Mouse (Mus musculus): Measurements from ENCODE around the gene Gm37240. TPM values are rescaled to one million over a fixed set of nuclear protein-coding genes. Genes with fewer than 3 reads are reported as not detected.
A peak's percentile ranks its signal among the peaks of the same experiment; 100 is the strongest.

The Gm37240 gene
- polyA plus RNA-seq, 1 experiment from 2014 or later, result 13.4 TPM

DNA sequence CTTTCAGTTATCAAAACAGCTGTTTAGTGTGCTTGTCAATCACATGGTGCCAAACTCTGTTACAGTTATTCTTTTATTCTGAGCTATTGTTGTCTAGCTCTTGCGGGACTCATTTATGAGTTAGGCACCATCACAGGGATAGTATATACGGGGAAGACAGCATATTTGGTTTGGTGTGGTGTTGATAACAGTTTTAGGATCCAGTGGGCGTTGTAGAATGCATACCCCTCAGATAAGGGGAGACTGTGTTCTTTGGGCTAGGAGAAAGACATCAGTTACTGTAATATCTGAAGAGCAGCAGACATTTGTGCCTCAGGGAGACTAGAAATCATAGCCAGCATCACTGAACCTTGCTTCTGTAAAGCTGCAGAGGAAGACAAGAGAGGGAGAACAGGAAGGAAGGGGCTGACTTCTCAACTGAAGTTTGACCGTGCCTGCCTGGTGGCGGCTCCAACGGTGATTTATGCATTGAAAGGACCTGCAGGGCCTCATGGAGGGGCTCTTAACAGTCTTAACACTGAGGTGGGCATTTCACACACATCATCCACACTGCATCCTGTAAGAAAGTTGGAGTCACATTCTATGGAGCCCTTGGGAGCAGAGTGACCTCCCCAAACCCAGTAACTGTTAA, 713.8 kb downstream of the Gm37240 start:
- 63% methylated on average over 6 of the region's 6 CpGs for WGBS
- no peak for ATAC-seq (ENCODE audit: low read depth)
- 0 out of 2 replicates have a peak, but pooled peaks cover 7% of the 10 kb centered on the region for H3K9me3 ChIP-seq (ENCODE audit: control insufficient read depth, low read length)
- H3K27ac ChIP-seq (replicated peaks; ENCODE audit: low read depth, low read length), result no peak overlapping the region
- H3K36me3 ChIP-seq (ENCODE audit: control insufficient read depth, insufficient read depth, low read length), result no peaks in the 10 kb centered on the region
- no peaks in the 10 kb centered on the region; the same call in 1 of the 2 replicates for H3K4me1 ChIP-seq (ENCODE audit: control insufficient read depth, insufficient read depth, low read length)
- DNase-seq (ENCODE audit: low spot score), result no peak
- no peaks in the 10 kb centered on the region for H3K27me3 ChIP-seq (replicated peaks; ENCODE audit: control insufficient read depth, insufficient read depth, low read length)
- H3K4me2 ChIP-seq (ENCODE audit: low read depth, low read length), result no peak overlapping the region
- H3K4me3 ChIP-seq (ENCODE audit: low read depth, low read length), result no peak overlapping the region
- no peak overlapping the region for H3K9ac ChIP-seq (ENCODE audit: low read depth, low read length)

DNA sequence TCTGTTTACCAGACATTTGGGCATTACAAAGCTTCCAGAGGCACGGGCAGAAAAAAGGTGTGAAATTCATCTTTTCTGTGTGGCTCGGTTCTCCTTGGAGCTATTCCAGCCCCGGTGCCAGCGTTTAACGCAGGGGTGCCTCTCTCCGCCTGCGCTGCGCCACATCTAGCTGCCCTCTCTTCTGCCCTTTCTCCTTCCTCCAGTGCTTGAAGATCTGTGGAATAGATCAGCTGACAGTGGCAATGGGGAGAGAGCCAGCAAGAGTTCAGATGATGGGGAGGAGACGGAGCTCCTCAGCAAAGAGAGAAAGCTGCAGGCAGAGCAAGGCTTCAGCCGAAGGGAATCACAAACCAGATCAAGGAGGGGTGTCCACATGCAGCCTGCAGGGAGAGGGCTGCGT, 714.8 kb downstream of the Gm37240 start:
- DNase-seq (ENCODE audit: low spot score) (peak; percentile 28), ATAC-seq (ENCODE audit: low read depth) (no peak)
- Histone ChIP-seq H3K9ac (ENCODE audit: low read depth, low read length) (no peak overlapping the region), H3K4me1 (ENCODE audit: control insufficient read depth, insufficient read depth, low read length) (no peaks in the 10 kb centered on the region; the same call in 1 of the 2 replicates), H3K4me3 (ENCODE audit: low read depth, low read length) (no peak overlapping the region), H3K4me2 (ENCODE audit: low read depth, low read length) (peak overlapping the region; percentile 10; the same call in 1 of the 2 replicates), H3K36me3 (ENCODE audit: control insufficient read depth, insufficient read depth, low read length) (no peaks in the 10 kb centered on the region), H3K9me3 (ENCODE audit: control insufficient read depth, low read length) (0 out of 2 replicates have a peak, but pooled peaks cover under 1% of the 10 kb centered on the region), H3K27ac (replicated peaks; ENCODE audit: low read depth, low read length) (no peak overlapping the region), H3K27me3 (replicated peaks; ENCODE audit: control insufficient read depth, insufficient read depth, low read length) (no peaks in the 10 kb centered on the region)
- 69% methylated on average over 11 of the region's 11 CpGs for WGBS

DNA sequence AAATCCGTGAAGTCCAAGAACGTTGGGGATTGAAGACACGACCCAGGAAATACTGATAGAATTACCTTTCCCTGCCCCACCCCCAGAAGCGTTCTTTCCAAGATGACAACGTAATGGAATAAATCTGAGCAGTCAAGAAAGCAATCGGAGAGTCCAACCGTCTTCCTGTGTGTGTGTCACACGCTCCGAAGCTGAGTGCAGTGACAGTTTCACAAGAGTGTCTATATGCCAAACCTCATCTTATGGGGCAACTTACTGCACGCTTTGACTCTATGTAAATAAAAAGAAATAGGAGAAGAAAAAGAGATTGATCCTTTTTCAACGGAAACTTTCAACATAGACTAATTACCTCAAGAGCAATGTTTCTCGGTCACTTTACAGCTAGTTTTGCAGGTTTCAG, 715.2 kb downstream of the Gm37240 start:
- H3K4me3 ChIP-seq (ENCODE audit: low read depth, low read length), result no peak overlapping the region
- no peak overlapping the region for H3K9ac ChIP-seq (ENCODE audit: low read depth, low read length)
- no peaks in the 10 kb centered on the region for H3K27me3 ChIP-seq (replicated peaks; ENCODE audit: control insufficient read depth, insufficient read depth, low read length)
- 68% methylated on average over 12 of the region's 12 CpGs for WGBS
- no peak for ATAC-seq (ENCODE audit: low read depth)
- no peaks in the 10 kb centered on the region; the same call in 1 of the 2 replicates for H3K4me1 ChIP-seq (ENCODE audit: control insufficient read depth, insufficient read depth, low read length)
- H3K4me2 ChIP-seq (ENCODE audit: low read depth, low read length), result 0 out of 2 replicates have a peak overlapping the region, but pooled peaks have one; percentile 10
- no peak overlapping the region for H3K27ac ChIP-seq (replicated peaks; ENCODE audit: low read depth, low read length)
- H3K9me3 ChIP-seq (ENCODE audit: control insufficient read depth, low read length), result no peaks in the 10 kb centered on the region
- no peaks in the 10 kb centered on the region for H3K36me3 ChIP-seq (ENCODE audit: control insufficient read depth, insufficient read depth, low read length)
- no peak for DNase-seq (ENCODE audit: low spot score)

DNA sequence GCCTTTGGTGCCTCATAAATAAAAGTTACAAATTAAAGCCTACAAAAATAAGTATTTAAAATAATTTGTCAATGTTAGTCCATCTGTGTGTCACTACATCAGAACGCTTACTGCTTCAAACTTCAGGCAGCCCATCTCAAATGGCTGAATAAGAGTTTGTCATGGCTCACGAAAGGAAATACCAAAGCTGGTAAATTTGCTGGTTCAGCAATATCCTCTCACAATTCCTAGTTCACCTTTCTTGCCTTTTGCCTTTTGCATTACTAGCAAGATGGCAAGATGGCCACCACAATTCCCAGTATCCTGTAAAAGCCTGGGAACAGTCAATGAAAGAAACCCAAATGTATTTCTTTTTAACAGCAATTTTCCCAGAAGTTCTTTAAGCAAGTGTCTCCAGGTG, 718.5 kb downstream of the Gm37240 start:
- DNase-seq (ENCODE audit: low spot score) (no peak), ATAC-seq (ENCODE audit: low read depth) (no peak)
- Histone ChIP-seq H3K36me3 (ENCODE audit: control insufficient read depth, insufficient read depth, low read length) (no peaks in the 10 kb centered on the region), H3K9me3 (ENCODE audit: control insufficient read depth, low read length) (no peaks in the 10 kb centered on the region), H3K9ac (ENCODE audit: low read depth, low read length) (no peak overlapping the region), H3K27ac (replicated peaks; ENCODE audit: low read depth, low read length) (no peak overlapping the region), H3K4me2 (ENCODE audit: low read depth, low read length) (no peak overlapping the region), H3K27me3 (replicated peaks; ENCODE audit: control insufficient read depth, insufficient read depth, low read length) (no peaks in the 10 kb centered on the region), H3K4me3 (ENCODE audit: low read depth, low read length) (no peak overlapping the region), H3K4me1 (ENCODE audit: control insufficient read depth, insufficient read depth, low read length) (no peaks in the 10 kb centered on the region; the same call in 1 of the 2 replicates)
- 79% methylated on average over 2 of the region's 2 CpGs for WGBS

DNA sequence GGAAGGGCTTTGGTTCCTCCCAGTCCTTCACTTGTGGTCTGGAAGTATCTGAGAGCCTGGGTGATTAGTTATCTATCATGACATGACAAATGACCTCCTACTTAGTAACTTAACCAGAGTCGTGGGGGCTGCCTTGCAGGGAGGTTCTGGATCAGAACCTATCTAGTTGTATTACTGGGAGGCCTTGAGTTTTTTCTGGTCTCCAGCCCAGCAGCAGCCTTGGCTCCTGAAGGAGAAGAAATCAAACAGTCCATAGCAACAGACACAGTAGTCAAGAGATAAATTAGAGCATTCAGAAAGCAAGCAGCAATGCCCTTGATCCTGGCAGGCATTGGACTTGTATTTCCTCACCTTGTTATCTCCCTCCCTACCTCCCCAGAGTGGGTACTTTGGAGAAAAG, 722.4 kb downstream of the Gm37240 start:
- no peak for DNase-seq (ENCODE audit: low spot score)
- no peaks in the 10 kb centered on the region for H3K27me3 ChIP-seq (replicated peaks; ENCODE audit: control insufficient read depth, insufficient read depth, low read length)
- no peak overlapping the region for H3K9ac ChIP-seq (ENCODE audit: low read depth, low read length)
- no peak overlapping the region for H3K27ac ChIP-seq (replicated peaks; ENCODE audit: low read depth, low read length)
- no peak overlapping the region for H3K4me2 ChIP-seq (ENCODE audit: low read depth, low read length)
- WGBS, result 55% methylated on average over 1 of the region's 1 CpGs
- no peak for ATAC-seq (ENCODE audit: low read depth)
- H3K4me3 ChIP-seq (ENCODE audit: low read depth, low read length), result no peak overlapping the region
- H3K36me3 ChIP-seq (ENCODE audit: control insufficient read depth, insufficient read depth, low read length), result no peaks in the 10 kb centered on the region
- no peaks in the 10 kb centered on the region for H3K9me3 ChIP-seq (ENCODE audit: control insufficient read depth, low read length)
- no peaks in the 10 kb centered on the region for H3K4me1 ChIP-seq (ENCODE audit: control insufficient read depth, insufficient read depth, low read length)

- no peak overlapping the region for H3K9ac ChIP-seq (ENCODE audit: low read depth, low read length)
- no peaks in the 10 kb centered on the region for H3K27me3 ChIP-seq (replicated peaks; ENCODE audit: control insufficient read depth, insufficient read depth, low read length)
- 84% methylated on average over 5 of the region's 5 CpGs for WGBS
- no peaks in the 10 kb centered on the region for H3K9me3 ChIP-seq (ENCODE audit: control insufficient read depth, low read length)
- no peaks in the 10 kb centered on the region for H3K36me3 ChIP-seq (ENCODE audit: control insufficient read depth, insufficient read depth, low read length)
- no peaks in the 10 kb centered on the region for H3K4me1 ChIP-seq (ENCODE audit: control insufficient read depth, insufficient read depth, low read length)
- H3K4me2 ChIP-seq (ENCODE audit: low read depth, low read length), result no peak overlapping the region
- ATAC-seq (ENCODE audit: low read depth), result no peak
- H3K4me3 ChIP-seq (ENCODE audit: low read depth, low read length), result no peak overlapping the region
- H3K27ac ChIP-seq (replicated peaks; ENCODE audit: low read depth, low read length), result no peak overlapping the region
- DNase-seq (ENCODE audit: low spot score), result no peak
Observed at GRCm38 (mm10) chr3:85163396-85163795, 723.9 kb downstream of the Gm37240 start.

DNA sequence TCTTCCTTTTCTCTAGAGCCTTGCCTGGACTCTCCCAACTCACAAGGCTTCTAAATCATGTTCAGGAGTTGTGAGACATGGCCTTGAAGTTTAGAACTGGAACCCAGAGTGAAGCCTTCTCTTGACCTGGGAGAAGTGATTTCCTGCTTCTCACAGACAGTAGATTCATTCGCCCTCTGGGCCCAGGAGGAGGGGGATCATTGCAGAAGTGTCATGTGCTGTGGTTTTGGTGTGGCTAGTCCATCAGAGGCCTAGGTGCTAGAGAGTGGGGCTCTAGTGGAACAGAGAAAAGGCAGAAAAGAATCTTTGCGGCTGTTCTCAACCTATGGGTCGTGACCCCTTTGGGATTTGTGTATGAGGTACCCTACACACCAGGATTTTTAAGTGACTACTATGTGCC, 724.9 kb downstream of the Gm37240 start:
- Histone ChIP-seq H3K27ac (replicated peaks; ENCODE audit: low read depth, low read length) (no peak overlapping the region), H3K27me3 (replicated peaks; ENCODE audit: control insufficient read depth, insufficient read depth, low read length) (no peaks in the 10 kb centered on the region), H3K4me2 (ENCODE audit: low read depth, low read length) (no peak overlapping the region), H3K4me1 (ENCODE audit: control insufficient read depth, insufficient read depth, low read length) (no peaks in the 10 kb centered on the region), H3K4me3 (ENCODE audit: low read depth, low read length) (no peak overlapping the region), H3K36me3 (ENCODE audit: control insufficient read depth, insufficient read depth, low read length) (no peaks in the 10 kb centered on the region), H3K9ac (ENCODE audit: low read depth, low read length) (no peak overlapping the region), H3K9me3 (ENCODE audit: control insufficient read depth, low read length) (no peaks in the 10 kb centered on the region)
- 73% methylated on average over 3 of the region's 3 CpGs for WGBS
- DNase-seq (ENCODE audit: low spot score) (no peak), ATAC-seq (ENCODE audit: low read depth) (no peak)

DNA sequence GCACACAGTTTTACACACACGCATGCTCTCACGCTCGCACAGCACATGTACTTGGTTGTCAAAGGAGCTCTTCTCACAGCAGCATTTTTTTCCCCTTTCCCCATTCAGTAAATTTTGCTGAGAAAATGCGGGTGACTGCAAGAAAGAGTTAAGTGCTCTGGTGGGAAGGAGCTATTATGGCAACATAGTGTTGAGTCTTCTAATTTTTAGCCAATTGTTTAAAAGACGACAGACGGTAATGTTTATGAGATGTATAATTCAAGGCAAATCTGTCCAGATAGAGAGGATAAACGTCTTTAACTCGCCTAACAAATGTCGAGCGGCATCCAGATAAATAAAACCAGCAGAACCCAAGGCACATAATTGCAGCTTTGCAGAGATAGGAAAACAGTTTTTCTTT, 726.5 kb downstream of the Gm37240 start:
- DNase-seq (ENCODE audit: low spot score), result no peak
- no peak overlapping the region for H3K27ac ChIP-seq (replicated peaks; ENCODE audit: low read depth, low read length)

DNA sequence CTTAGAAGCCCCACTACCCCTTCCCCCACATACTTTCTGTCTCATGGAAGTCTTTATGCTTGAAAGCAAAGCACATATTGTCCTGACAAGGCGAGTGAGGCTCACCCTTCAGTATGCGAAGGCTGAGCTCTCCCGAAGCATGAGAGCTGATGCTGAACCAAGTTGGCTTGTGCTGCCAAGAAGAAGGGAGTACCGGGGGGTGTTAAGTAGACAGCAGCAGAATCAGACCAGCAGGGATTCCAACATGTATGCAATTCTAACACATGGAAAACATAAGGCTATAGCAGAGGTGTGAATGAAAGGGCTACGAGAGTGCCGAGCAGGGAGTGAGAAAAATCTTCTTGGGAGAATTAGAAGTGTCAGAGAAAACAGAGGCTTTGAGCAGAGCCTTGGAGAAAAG, 727.7 kb downstream of the Gm37240 start:
- ATAC-seq (ENCODE audit: low read depth) (no peak), DNase-seq (ENCODE audit: low spot score) (peak; percentile 41)
- 53% methylated on average over 6 of the region's 6 CpGs for WGBS
- Histone ChIP-seq H3K9ac (ENCODE audit: low read depth, low read length) (no peak overlapping the region), H3K4me3 (ENCODE audit: low read depth, low read length) (no peak overlapping the region), H3K9me3 (ENCODE audit: control insufficient read depth, low read length) (no peaks in the 10 kb centered on the region), H3K36me3 (ENCODE audit: control insufficient read depth, insufficient read depth, low read length) (no peaks in the 10 kb centered on the region), H3K4me1 (ENCODE audit: control insufficient read depth, insufficient read depth, low read length) (no peaks in the 10 kb centered on the region), H3K4me2 (ENCODE audit: low read depth, low read length) (no peak overlapping the region), H3K27ac (replicated peaks; ENCODE audit: low read depth, low read length) (no peak overlapping the region), H3K27me3 (replicated peaks; ENCODE audit: control insufficient read depth, insufficient read depth, low read length) (no peaks in the 10 kb centered on the region)

More for the DNA sequence above, 726.5 kb downstream of the Gm37240 start:
- ATAC-seq (ENCODE audit: low read depth), result no peak
- no peak overlapping the region for H3K9ac ChIP-seq (ENCODE audit: low read depth, low read length)
- H3K4me1 ChIP-seq (ENCODE audit: control insufficient read depth, insufficient read depth, low read length), result no peaks in the 10 kb centered on the region
- no peaks in the 10 kb centered on the region for H3K27me3 ChIP-seq (replicated peaks; ENCODE audit: control insufficient read depth, insufficient read depth, low read length)
- no peak overlapping the region for H3K4me3 ChIP-seq (ENCODE audit: low read depth, low read length)
- H3K36me3 ChIP-seq (ENCODE audit: control insufficient read depth, insufficient read depth, low read length), result no peaks in the 10 kb centered on the region
- H3K4me2 ChIP-seq (ENCODE audit: low read depth, low read length), result no peak overlapping the region
- H3K9me3 ChIP-seq (ENCODE audit: control insufficient read depth, low read length), result no peaks in the 10 kb centered on the region
- 66% methylated on average over 10 of the region's 10 CpGs for WGBS
